Mouse (Mus musculus) G1E-ER4 (cell line): ENCODE measurements around the gene Hnrnpll. TPM values are rescaled to one million over a fixed set of nuclear protein-coding genes. Genes with fewer than 3 reads are reported as not detected.

Source experiments
- GATA1 ChIP-seq: IDR thresholded peaks from one replicate; pipeline ENCODE4 v1.8.0; 2012; ENCODE audit warnings: low read length, inconsistent platforms
- polyA plus RNA-seq: library from polyadenylated mRNA; stranded (reverse); fragments of >175 nt; gene quantifications from 2 replicates; pipeline ENCODE4 v1.2.3, GENCODE M21; 2012

The Hnrnpll gene
- polyA plus RNA-seq, result 64.9 and 90.9 TPM in 2 replicates

DNA sequence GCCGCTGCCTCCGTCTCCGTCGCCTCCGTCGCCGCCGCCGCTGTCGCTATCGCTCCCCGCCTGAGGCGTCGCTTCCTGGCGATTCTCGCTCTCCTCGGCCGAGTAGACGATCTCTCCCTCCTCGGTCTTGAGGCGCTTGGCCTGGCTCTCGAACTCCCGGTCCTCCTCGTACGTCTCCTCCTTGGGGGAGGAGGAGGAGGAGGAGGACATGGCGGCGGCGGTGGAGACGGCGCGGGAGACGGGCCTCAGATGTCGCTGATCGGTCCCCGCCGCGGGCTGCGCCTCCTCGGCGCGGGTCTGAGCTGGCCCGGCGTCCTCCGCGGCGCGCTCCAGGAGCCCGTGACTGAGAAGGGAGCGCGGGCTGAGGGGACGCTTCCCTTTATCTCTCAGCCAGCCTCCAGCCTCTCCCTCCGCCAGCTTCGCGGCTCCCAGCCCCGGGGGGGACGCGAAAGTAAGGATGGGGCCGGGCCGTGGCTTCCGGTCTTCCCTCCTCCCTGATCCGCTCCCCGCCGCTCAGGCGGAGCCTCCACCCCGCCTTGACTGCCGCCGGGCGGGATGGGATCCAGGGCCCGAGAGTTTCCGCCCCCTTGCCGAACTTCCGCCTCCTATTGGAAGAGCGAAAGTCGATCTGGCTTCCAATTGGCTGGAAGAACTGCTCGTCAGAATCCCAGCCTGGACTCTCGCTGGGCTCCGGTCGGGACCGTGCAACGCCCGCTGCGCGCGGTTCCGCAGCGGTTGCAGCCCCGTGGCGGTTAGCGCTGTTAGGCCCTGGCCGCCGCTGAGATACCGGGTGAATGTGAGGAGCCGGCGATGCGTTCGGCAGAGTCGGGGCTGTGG, at the start of gene Hnrnpll:
Gene Hnrnpll (minus strand): TSS at position 552 of the 837 bp plus-strand sequence.
- TF ChIP-seq GATA1, result no peak

DNA sequence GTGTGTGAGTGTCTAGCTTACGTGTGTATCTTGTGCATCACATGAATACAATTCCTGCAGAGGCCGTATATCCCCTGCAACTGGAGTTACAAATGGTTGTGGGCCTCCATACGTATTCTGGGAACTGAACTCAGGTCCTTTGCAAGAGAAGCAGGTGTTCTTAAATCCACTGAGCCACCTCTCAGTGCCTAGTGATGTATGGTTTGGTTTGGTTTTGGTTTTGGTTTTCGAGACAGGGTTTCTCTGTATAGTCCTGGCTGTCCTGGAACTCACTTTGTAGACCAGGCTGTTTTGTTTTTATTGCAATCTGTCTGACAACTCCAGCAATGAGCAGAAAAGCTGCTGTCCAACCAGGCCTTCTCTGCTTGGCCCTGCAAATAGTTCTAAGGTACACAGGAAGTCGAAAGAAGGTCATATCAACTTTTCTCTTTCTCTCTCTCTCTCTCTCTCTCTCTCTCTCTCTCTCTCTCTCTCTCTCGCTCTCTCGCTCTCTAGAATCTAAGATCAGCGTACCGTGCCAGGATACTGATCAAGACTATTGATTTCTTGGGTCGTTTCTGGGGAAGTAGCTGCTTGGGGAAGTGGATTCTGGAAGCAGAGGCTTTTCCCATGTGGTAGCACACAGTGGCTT, 43.3 kb upstream of the Hnrnpll start:
- no peak for TF ChIP-seq GATA1

DNA sequence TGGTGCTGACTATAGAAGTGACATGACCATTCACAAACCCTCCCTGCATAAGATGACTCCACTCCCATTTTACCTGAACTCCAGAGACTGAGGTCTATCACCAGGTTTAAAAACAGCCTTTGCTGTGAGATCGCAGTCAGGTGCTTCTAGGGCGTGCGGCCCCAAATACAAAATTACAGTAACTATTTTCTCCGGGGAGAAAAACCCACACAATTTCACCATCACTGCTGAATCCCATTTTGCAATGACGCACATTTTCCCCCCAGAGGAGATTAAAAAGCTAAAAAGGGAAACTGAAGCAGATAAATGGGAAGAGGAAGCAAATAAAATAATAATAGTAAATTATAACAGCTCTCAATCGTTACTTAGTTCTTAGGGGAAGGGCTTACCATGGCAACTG, 37.7 kb upstream of the Hnrnpll start:
- TF ChIP-seq GATA1, result no peak

DNA sequence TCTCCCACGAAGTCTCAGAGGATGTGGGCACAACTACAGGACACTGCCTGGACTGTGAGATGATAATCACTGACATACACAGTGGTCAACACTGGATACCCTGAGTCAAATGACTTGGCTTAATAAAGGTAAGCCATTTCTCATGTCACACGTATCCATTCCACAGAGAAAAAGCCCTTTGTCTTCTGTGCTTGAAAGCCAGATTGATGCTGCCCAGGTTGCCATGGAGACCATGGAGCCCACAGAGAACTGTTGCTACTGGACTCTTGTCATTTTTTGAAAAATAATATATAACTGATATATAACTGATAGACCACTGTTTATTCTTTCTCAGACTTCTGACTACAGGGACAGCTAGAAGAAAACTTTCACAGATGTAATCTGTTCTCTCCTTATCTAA, 35.1 kb upstream of the Hnrnpll start:
- TF ChIP-seq GATA1, result no peak

DNA sequence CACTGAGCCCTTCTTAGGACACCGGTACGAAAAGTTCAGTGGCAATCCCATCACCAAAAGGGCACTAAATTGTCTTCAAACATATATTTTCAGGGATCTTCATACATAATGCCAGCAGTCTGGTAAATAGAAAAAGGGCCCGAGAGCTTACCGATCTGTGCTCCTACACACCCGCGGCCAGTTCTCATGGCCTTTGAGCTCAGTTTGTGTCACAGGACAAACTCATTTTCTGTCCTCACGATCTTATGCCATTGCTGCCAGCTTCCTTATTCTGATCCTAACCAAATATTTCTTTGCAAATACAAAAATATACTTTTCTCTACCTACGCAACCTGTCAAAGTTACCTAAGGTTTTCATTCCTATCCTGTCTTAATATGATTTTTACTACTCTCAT, 34.6 kb upstream of the Hnrnpll start:
- TF ChIP-seq GATA1, result no peak

DNA sequence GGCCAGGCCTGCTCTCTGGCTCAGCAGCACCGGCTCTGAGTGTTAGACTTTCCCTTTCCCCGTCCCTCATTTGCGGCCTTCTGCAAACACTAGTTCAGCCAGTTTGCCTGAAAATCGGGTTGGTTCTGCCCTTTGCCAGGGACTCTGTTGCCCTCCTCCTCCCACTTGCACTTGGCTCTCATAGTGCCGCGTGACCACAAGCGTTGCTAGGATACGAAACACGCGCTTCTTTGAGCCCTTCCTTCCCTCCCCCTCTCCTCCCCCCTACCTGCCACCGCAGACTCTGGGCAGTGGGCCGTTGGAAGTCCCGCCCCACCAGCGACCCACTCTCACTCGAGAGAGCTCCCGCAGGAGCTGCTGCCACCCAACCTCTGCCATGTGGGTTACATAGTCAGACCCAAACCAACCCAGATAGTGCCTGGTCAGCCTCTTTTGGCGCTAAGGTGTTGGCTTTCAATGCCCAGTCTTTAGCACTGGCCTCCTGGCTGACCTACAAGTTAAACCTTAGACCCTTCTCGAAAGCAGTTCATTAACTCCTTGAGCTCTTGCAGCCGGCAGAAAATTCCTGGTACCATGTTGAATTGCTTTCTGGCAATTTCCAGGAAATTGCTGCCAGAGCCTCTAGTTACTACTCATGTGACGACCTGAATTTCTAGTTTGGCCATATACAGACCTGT, 34.0 kb upstream of the Hnrnpll start:
- TF ChIP-seq GATA1, result no peak

DNA sequence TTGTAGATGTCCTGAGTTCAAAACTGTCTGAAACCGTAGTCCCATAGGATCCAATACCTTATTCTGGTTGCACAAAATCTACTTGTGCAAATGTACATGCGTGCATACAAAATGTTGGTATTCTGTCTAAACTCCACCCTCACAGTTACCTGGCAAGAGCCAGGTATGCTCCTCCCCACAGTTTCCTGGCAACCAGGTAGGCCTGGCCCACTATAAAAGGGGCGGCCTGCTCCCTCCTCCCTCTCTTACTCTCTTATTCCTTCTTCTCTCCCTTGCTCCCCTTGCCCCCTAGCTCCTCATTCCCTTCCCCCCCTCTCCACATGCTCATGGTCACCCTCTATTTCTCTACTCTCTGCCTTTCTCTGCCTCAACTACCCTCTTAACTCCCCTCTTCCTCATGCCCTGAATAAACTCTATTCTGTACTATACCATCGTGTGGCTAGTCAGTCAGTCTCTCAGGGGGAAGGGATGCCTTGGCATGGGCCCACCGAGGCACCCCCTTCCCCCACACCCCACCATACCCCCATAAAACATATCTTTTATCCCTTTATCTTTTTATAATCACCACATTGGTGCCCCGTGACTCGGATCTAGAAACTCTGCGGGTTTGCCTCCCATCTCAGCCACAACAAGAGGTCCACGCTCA, 33.2 kb upstream of the Hnrnpll start:
- TF ChIP-seq GATA1, result no peak

DNA sequence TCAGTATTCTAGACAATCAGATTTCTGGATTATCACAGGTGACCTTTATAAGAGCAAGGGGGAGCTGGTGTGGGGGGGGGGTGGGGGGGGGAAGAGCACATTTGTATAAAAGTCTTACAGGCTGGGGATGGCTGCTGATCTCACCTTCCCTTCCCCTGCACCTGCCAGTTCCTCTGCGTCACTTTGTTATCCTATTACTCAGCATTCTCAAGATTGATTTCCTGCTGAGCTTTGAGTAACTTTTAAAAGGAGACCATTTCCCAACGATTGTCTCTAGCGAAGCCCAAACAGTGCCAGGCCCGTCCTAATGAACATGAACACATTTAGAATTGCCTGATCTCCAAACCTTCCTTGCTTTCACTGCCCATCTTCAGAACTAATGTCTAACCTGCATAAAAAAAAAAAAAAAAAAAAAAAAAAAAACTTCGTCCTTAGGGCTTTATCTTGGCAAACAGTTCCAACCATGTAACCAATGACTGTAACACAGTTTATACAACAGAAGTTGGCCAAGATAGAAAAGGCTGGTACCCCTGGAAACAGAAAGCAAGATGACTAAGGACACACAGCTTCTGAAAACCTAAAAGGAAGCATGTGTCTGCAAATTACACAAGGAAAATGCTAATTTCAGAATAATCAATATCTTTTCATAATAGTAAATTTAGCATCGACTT, 29.9 kb upstream of the Hnrnpll start:
- TF ChIP-seq GATA1, result no peak

DNA sequence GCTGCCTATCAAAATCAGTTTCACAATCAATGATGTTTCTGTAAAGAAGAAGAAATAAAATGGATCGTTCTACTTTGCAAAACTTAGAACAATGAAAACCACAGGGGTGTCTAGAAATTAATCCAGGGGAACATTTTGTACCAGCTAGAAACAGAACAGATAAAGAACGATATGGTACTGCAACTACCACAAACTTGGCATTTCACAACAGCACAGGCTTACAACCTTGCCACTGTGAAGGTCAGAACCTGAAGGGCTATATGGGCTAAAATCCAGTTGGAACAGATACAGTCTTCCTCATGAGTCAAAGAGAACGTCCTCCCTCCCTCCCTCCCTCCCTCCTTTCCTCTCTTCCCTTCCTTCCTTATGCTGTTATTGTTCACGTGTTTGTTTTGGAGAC, 28.4 kb upstream of the Hnrnpll start:
- TF ChIP-seq GATA1, result no peak

DNA sequence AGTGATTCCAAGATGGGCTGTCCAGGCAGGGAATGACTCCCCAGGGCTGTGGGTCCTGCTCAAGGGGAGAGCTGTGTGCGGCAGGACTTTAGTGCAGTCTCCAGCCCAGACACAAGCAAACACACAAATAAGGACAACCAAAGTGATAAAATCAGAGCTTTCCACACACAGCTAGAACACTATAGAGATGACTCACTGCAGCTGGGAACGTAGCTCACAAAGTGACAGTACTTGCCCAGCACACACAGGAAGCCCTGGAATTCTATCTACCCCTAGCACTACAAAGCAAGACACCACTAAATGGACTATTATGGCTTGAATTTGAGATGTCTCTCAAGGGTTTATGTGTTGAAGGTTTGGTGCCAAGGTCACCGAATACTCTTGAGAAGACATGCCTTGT, 26.0 kb upstream of the Hnrnpll start:
- no peak for TF ChIP-seq GATA1

DNA sequence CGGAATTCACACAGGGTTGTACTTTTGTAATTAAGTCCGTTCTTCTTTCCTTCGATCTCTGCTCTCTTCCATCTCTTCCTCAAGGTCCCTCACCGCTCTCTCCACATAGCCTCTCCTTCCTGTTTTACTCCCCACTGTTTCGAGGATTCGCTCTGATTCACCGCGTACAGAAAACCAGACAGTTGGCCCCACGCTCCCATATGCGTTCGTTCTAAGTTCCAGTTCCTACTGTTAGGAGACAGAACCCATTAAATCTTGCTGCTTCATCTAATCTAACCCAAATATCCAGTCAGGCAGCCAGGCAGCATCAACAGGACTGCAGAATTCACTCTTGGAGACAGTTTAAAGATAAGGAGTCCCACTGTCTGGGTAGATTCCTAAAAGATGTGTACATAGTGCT, 24.5 kb upstream of the Hnrnpll start:
- TF ChIP-seq GATA1, result no peak

DNA sequence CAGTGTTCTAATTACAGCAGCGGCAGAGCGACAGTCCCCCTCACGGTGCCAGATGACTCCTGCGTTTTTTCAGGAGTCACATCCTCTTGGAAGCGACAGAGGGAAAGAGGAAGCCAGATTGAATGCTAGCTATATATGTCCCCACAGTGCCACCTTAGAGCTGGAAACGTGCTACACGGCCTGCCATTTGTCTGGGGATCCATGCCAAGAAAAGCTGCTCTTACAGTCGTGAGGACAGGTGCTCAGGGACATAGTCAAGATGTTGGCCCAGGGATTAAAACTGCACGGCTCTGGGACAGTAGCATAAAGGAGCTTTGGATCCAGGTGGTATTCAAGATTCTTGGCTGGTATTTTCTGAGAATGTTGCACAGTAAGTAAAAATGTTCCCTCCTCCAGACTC, 22.3 kb upstream of the Hnrnpll start:
- no peak for TF ChIP-seq GATA1

DNA sequence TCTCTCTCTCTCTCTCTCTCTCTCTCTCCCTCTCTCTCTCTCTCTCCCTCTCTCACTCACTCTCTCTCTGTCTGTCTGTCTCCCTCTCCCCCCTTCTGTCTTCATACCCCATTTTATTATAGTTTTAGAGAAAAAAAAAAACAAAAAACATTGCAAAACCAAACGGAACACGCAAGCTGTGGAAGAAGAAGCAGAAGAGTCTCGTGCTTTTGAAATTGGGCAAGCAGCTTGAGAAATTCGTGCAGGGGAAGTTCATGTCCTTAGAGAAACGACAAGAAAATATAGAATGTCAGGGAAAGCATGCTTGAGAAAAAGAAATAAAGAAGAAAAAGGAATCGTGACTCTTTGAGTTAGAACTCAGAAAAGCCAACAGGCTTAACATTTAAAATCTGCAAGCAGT, 21.1 kb upstream of the Hnrnpll start:
- TF ChIP-seq GATA1, result no peak

DNA sequence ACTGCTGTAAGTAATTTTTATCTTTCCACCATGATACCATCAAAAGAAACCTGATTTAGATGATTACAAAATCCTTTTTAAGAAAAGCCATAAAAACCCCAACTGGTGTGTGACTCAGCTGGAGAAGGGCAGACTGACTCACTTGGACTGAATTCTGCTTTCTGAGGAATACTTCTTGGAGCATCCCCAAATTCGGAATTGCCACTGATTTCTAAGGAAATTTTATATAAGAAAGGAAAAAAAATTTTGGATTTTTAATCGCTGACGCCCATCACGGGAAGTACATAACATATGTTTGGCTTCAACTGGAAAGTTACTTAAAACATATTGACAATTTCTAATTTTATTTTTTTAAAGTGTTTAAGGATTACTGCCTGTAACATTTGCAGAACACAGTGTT, 16.6 kb upstream of the Hnrnpll start:
- TF ChIP-seq GATA1, result no peak

DNA sequence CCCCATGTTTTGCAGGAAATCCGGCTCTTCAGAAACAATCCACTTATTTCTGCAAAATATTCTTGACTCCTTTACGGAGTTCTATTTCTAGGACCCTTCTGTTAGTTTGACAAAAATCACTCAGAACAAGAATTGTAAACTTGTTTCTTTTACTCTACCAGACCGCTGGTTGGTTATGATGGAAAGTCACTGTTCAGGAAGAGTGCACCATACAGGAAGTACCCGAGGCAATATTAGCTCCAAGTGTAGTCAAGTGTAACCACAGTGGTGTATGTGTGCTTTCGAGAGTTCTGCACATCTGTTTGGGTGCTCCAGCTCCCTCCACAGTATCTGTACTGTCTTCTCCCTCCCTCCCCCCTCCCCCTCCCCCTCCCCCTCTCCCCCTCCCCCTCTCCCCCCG, 5.1 kb upstream of the Hnrnpll start:
- TF ChIP-seq GATA1, result no peak
